11 mouse cellular contexts compared by ENCODE assay signal in genomic region chr5:143060774-143061385, GRCm38 (mm10). TPM values are rescaled to one million over a fixed set of nuclear protein-coding genes. Genes with fewer than 3 reads are reported as not detected.
DNase-seq lines count a peak whose midpoint lies in the region; ATAC-seq lines count a peak whose summit lies in the region.
"Had no signal": no experiment of that assay in that cellular context is flagged by ENCODE, and none has a peak within 500 bp of the region (broad histone marks: within the 10 kb centered on the region; RNA-seq: fewer than 3 reads in every experiment).

No protein-coding gene starts in this region.

- intact Hi-C loops in heart, postnatal 25 days (cut with DNase I) = no loop called here

- H3K27ac ChIP-seq in heart, embryonic 16.5 days (ENCODE audit: low read length) = peak overlapping the region; percentile 64
- H3K27ac ChIP-seq in forebrain, embryonic 15.5 days (replicated peaks) = peak overlapping the region; percentile 51; the same call in 1 of the 2 replicates
- peak overlapping the region; percentile 99 for H3K27ac ChIP-seq in liver, embryonic 12.5 days
- peak overlapping the region; percentile 6; the same call in 1 of the 2 replicates for H3K27ac ChIP-seq in neural tube, embryonic 14.5 days (ENCODE audit: low read depth, low read length)

- ATAC-seq in heart, embryonic 16.5 days (replicated peaks; ENCODE audit: extremely low read depth, insufficient read depth, low FRiP score) = no peak
- 0 out of 2 replicates have a peak, but pooled peaks have one; percentile 35 for ATAC-seq in forebrain, embryonic 15.5 days (replicated peaks)
- ATAC-seq in liver, embryonic 12.5 days = no peak
- ATAC-seq in neural tube, embryonic 14.5 days (ENCODE audit: low read depth) = no peak

- peaks cover 14% of the 10 kb centered on the region; the same call in 1 of the 2 replicates for H3K36me3 ChIP-seq in heart, embryonic 16.5 days (ENCODE audit: control insufficient read depth, insufficient read depth)
- peaks cover 23% of the 10 kb centered on the region for H3K36me3 ChIP-seq in forebrain, embryonic 15.5 days
- peaks cover 51% of the 10 kb centered on the region for H3K36me3 ChIP-seq in liver, embryonic 12.5 days
- H3K36me3 ChIP-seq in neural tube, embryonic 14.5 days (ENCODE audit: control insufficient read depth, insufficient read depth, low read length) = no peaks in the 10 kb centered on the region

- no peak overlapping the region for H3K4me3 ChIP-seq in heart, embryonic 16.5 days (ENCODE audit: low read length)
- H3K4me3 ChIP-seq in forebrain, embryonic 15.5 days = no peak overlapping the region
- H3K4me3 ChIP-seq in liver, embryonic 12.5 days = no peak overlapping the region
- no peak overlapping the region for H3K4me3 ChIP-seq in neural tube, embryonic 14.5 days (ENCODE audit: low read depth, low read length)

- no peak overlapping the region for H3K9ac ChIP-seq in heart, embryonic 16.5 days (ENCODE audit: low read length)
- H3K9ac ChIP-seq in forebrain, embryonic 15.5 days (replicated peaks) = no peak overlapping the region
- H3K9ac ChIP-seq in liver, embryonic 12.5 days = peak overlapping the region; percentile 49
- no peak overlapping the region for H3K9ac ChIP-seq in neural tube, embryonic 14.5 days (replicated peaks; ENCODE audit: low read depth, low read length)

- no peaks in the 10 kb centered on the region for H3K27me3 ChIP-seq in heart, embryonic 16.5 days (ENCODE audit: control insufficient read depth, insufficient read depth, low read length)
- no peaks in the 10 kb centered on the region for H3K27me3 ChIP-seq in forebrain, embryonic 15.5 days
- no peaks in the 10 kb centered on the region for H3K27me3 ChIP-seq in liver, embryonic 12.5 days (replicated peaks)
- no peaks in the 10 kb centered on the region for H3K27me3 ChIP-seq in neural tube, embryonic 14.5 days (ENCODE audit: control insufficient read depth, insufficient read depth, low read length)

- 39% methylated on average over 2 of the region's 2 CpGs for WGBS in heart, embryonic 16.5 days
- 49% methylated on average over 2 of the region's 2 CpGs for WGBS in forebrain, embryonic 15.5 days
- WGBS in liver, embryonic 12.5 days (ENCODE audit: insufficient replicate concordance) = 42% methylated on average over 2 of the region's 2 CpGs
- 9% methylated on average over 2 of the region's 2 CpGs for WGBS in neural tube, embryonic 14.5 days

- H3K4me1 ChIP-seq in heart, embryonic 16.5 days (ENCODE audit: control insufficient read depth, insufficient read depth, low read length) = peaks cover 45% of the 10 kb centered on the region
- peaks cover 19% of the 10 kb centered on the region for H3K4me1 ChIP-seq in forebrain, embryonic 15.5 days
- peaks cover 94% of the 10 kb centered on the region for H3K4me1 ChIP-seq in liver, embryonic 12.5 days
- no peaks in the 10 kb centered on the region for H3K4me1 ChIP-seq in neural tube, embryonic 14.5 days (ENCODE audit: control insufficient read depth, insufficient read depth, low read length)

- no peak for DNase-seq in heart, postnatal 25 days (ENCODE audit: low spot score)
- no peak for DNase-seq in left cerebral cortex, adult 11 months (ENCODE audit: low spot score)
- DNase-seq in ovary, postnatal 10 days (ENCODE audit: low spot score) = no peak
- DNase-seq in spleen, adult 18-20 months = no peak
- DNase-seq: gastrocnemius, postnatal 25 days; kidney, postnatal 25 days; lung, adult 18-20 months had no signal

- H3K9me3 ChIP-seq in heart, embryonic 16.5 days (replicated peaks; ENCODE audit: control insufficient read depth, low read length) = no peaks in the 10 kb centered on the region
- no peaks in the 10 kb centered on the region for H3K9me3 ChIP-seq in forebrain, embryonic 15.5 days
- H3K9me3 ChIP-seq in liver, embryonic 12.5 days (replicated peaks) = no peaks in the 10 kb centered on the region
- no peaks in the 10 kb centered on the region for H3K9me3 ChIP-seq in neural tube, embryonic 14.5 days (ENCODE audit: control insufficient read depth, low read length)

- H3K4me2 ChIP-seq in heart, embryonic 16.5 days (ENCODE audit: low read depth, low read length) = no peak overlapping the region
- H3K4me2 ChIP-seq in forebrain, embryonic 15.5 days (replicated peaks) = no peak overlapping the region
- H3K4me2 ChIP-seq in liver, embryonic 12.5 days = peak overlapping the region; percentile 67; the same call in 1 of the 2 replicates
- H3K4me2 ChIP-seq in neural tube, embryonic 14.5 days (ENCODE audit: low read depth, low read length) = no peak overlapping the region

RNA-seq across cellular contexts. Expression of gene Rnf216, which starts 51.9 kb away (rescaled TPM):
- 22.7 and 24.7 TPM in 2 replicates for polyA plus RNA-seq in heart, embryonic 16.5 days (2015; fragmentation: Nextera tagmentation; extraction: Ambion mirVana)
- total RNA-seq in heart, postnatal 25 days (2021) = 10 to 100 TPM; 22.8 to 26.2 TPM
- polyA plus RNA-seq in forebrain, embryonic 15.5 days (2015; fragmentation: Nextera tagmentation; extraction: Ambion mirVana) = 36.2 and 37.3 TPM in 2 replicates
- 28.5 and 30.1 TPM in 2 replicates for polyA plus RNA-seq in liver, embryonic 12.5 days (2016; fragmentation: Nextera tagmentation; extraction: Ambion mirVana)
- polyA plus RNA-seq in neural tube, embryonic 14.5 days (2014; fragmentation: Nextera tagmentation; extraction: Ambion mirVana) = 25.0 and 36.8 TPM in 2 replicates

Comparison
In these comparisons a context has a peak if more than half of its experiments do, and no peak if none do; other contexts are left out.
1. H3K27ac ChIP-seq: peak in every context shown above with its lines; median percentile 99 in liver, embryonic 12.5 days; 64 in heart, embryonic 16.5 days; 51 in forebrain, embryonic 15.5 days; 6 in neural tube, embryonic 14.5 days.